Mouse (Mus musculus) thymus, postnatal 36 days (tissue): ENCODE data around the gene Trafd1.

Source experiments
- DNase-seq, 2 experiments: peaks; one replicate each; pipeline ENCODE4 v3.0.0; 2022; ENCODE audit warnings: mixed read lengths in 2 of 2

Gene Trafd1

GRCm38 (mm10) chr5:121384757-121385460, 523 bp downstream of the Trafd1 start:
- no peak for DNase-seq

DNA sequence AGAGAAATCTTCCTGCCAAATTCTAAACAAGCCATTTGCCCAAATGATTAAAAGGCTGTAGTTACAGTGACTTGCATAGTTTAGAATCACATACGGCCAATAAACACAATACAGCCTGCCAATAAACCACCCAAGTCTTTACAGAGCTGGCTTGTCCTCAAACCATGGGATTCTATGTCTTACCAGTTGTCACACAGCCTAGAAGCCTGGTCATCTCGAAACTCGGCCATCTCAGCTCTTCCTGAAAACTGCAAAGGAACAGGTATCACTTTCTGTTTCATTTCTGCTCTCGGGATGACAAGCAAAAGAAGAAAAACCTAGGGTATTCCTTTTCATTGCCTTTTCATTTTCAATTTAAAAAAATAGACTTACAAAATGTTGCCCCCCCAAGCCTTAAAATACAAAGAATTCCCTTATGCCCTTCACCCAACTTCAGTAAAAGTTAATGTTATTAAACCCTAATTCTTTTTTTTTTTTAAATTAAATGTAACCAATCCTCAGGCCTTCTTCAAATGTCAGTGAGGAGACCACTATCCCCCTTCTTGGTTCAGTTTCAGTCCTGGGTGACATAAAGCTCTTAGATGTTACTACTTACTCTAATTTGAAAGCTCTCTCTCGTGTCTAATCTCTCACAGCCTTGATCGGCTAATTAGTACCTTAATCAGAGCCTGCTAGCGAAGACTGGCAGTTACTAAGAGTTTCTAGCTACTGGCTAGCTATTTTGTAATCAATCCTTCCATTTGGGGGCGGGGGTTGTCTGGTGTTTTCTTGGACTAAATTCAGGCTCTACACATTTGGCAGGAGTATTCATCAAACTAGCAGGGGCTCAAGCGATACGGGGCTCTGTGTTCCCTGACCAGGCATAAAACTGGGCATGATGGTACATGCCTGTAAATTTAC, 1.3 kb downstream of the Trafd1 start:
- DNase-seq = no peak

DNA sequence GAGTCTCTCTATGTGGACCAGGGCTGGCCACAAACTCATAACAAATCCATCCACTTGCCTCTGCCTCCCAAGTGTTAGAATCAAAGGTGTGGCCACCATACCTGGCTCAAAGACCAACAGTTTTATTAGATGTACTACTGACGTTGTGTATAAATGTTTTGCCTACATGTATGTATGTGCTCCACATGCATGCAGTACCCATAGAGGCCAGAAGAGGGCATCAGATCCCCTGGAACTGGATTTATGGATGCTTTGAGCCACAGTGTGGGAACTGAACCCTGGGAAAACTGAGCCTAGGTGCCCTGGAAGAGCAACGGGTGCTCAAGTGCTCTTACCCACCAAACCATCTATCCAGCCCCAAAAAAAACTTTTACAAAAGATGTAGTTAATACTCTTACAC, 4.7 kb downstream of the Trafd1 start:
- no peak for DNase-seq

GRCm38 (mm10) chr5:121378678-121379256, 6.7 kb downstream of the Trafd1 start:
- DNase-seq = no peak

DNA sequence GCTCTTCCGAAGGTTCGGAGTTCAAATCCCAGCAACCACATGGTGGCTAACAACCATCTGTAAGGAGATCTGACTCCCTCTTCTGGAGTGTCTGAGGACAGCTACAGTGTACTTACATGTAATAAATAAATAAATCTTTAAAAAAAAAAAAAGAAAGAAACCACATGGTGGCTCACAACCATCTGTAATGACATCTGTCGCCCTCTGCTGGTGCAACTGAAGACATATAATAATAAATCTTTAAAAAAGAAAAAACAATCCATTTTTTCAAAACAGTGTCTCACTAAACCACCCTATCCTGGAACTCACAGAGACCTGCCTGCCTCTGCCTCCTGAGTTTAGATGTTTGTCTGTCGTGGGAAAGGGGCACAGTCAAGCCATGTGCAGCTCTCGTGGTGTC, 8.5 kb downstream of the Trafd1 start:
- DNase-seq = peak in 1 of 2 experiments; percentile 24

- no peak for DNase-seq
Measured at GRCm38 (mm10) chr5:121374790-121375189, 10.6 kb downstream of the Trafd1 start.

DNA sequence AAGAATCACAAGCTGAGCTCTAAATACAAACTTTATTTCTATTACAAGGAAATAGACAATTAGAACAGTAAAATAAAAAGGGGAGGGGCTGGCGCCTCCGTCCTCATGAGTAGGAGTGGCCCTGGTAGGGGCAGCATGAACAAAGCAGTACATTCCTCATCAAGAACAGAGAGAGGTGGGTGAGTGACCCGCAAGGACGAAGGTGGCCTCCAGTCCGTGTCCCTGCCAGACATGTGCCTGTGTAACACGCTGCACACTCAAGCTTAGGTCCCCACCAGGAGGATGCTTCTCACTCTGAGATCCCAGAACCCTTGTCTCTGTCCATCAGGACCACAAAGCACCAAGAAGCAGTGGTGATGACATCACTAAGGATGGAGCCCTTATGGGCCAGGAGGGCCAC, 13.7 kb downstream of the Trafd1 start:
- DNase-seq = no peak

DNA sequence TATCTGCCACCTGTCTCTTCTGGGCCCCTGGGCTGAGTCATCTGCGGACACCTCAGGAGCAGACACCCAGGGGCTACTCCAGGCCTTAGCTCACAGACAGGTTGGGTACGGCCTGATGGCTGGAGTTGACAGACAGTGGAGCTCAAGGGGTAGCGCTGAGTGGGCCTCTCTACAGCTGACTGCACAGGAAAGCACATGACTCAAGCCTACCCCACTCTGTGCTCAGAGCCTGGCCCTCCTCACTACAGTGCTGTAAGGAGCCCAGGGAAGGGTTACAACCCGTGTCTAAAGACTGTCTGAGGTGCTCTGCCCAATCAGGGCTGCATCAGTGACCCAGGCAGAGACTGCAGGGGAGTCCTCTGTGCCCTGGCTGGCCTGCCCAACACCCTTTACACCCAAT, 18.2 kb downstream of the Trafd1 start:
- DNase-seq = no peak

- DNase-seq = no peak
Measured at GRCm38 (mm10) chr5:121366449-121367225, 18.8 kb downstream of the Trafd1 start.

DNA sequence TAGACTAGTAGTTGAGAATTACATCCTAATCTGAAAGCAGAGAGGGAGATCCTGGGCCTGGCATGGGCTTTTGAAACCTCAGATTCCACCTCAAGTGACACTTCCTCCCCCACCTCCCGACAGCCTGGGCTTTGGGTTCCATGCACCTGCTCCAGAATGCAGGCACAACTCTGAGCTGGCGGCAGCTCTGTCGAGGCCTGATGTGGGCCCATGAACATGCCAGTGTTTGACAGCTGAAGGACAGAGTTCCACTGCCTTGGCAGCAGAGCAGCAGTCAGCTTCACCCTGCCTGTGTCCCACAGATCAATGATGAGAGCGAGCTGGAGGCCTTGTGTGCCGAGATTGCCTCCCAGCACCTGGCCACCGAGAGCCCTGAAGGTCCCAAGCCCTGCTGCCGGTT, 22.0 kb downstream of the Trafd1 start:
- DNase-seq = no peak

GRCm38 (mm10) chr5:121361696-121362095, 23.7 kb downstream of the Trafd1 start:
- DNase-seq = no peak

DNA sequence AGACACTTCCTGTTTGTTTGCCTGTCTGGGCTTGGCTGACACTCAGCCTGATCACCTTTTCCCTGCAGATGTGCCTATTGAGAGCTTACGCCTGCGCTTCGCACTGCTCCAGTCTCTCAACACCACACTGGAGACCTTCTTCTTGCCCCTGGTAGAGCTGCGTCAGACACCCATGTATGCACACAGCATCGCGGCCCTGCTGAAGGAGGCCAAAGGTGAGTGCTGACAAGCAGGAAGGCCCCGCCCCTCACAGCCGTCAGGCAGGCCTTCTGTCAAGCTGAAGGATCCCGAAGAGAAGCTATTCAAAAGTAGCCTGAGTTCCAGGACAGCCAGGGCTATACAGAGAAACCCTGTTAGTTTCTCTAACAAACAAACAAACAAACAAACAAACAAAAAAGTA, 26.2 kb downstream of the Trafd1 start:
- no peak for DNase-seq

DNA sequence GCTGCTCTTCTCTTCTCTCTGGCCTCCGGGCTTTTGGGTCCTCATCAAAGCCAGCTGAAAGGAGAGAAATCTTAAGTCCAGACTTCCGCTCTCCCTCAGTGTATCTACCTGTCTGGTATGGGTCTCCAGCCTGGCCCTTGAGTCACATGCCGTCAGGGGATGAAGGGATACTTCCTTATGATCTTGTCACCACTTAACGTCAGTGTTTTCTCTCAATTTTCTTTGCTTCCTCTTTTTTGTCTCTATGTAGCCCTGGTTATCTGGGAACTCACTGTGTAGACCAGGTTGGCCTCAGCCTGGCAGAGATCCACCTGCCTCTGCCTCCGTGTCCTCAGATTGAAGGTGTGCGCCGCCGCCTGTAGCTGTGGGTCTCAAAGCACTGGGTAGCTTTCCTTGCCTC, 41.4 kb downstream of the Trafd1 start:
- DNase-seq = no peak

DNA sequence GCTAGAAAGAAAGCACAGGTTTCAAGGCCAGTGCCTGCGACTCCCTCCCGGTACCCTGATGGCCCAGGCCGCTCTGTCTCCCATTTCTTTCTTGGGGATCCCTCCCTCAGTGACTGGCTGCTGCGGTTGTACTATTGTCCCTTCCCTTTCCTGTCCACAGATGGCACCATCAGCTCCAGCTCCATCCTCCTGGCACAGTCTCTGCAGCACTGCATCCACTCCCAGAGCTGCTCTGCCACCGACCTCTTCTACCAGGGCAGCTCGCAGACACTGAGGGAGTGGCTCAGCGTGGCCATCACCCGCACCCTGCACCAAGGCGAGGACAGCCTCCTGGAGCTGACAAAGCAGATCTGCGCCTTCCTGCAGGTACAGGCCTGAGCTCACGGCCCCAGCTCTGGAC, 42.9 kb downstream of the Trafd1 start:
- no peak for DNase-seq

DNA sequence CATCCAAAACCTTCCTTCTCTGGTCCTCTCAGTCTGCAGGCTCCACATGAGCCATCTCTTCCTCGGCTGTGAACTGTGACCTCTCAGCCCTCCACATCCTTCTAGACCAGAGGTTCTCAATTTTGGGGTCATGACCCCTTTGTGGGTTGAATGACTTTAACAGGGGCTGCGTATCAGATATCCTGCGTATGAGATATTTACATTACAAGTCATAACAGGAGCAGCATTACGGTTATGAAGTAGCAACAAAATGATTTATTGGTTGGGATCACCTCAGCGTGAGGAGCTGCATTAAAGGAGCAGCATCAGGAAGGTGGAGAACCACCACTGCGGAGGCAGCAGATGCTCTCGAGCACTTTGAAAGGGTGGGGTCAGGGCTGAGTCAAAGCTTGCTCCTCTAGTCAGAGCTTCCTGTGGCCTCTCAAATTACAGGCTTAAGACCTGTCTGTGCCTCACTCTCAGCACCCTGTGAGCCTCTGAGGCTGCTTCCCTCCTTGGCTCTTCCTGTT, 44.4 kb downstream of the Trafd1 start:
- peak in 1 of 2 experiments; percentile 7 for DNase-seq

- DNase-seq = no peak
Measured at GRCm38 (mm10) chr5:121339507-121340230, 45.8 kb downstream of the Trafd1 start.

DNA sequence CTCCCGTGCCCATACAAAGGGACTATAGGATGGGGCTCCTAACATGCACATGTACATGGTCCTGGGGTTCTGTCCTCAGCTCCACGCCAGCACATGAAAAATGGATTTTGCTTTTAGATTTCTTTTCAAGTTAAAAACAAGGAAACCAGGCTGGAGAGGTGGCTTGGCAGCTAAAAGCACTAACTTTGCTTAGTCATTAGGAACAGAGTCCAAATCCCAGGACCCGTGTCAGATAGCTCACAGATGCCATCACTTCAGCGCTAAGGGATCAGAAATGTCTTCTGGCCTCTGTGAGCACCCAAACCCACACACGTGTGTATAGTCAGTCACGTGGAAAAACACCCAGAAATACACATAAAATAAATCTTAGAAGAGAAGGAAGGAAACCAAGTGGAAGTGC, 48.7 kb downstream of the Trafd1 start:
- DNase-seq = no peak

DNA sequence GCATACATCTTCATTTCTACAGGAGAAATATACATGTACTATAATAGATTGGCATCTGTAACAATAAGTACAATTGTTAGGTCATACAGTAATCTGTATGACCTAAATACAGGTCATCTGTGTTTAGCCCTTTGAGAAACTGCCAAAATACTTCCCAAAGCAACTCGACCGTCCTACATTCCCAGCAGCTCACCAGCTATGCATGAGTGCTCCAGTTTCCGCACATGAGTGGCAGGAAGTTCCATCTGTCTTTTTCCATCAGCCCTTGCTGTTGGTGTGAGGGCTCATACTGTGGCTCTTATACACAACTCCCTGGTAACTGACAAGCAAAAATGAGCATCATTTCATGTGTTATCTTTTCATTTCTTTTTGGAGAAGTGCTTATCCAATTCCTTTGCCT, 49.4 kb downstream of the Trafd1 start:
- no peak for DNase-seq

DNA sequence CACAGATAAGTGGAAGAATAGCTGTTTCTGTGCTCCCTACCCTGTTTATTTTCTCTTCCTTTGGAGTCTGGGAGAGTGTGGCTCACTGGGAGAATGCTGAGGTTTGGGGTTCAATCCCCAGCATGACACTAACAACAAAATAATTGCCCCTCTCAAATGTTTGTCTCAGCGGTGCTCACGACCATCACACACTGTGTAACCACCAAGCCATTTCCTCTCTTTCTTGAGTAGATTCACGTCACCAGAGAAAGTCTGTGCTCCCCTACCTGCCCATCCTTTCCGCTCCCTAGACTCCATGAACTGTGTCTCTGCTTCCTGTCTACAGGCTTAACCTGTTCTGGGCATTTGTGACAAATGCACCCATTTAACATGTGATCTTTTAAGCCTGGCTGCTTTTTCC, 50.0 kb downstream of the Trafd1 start:
- no peak for DNase-seq

DNA sequence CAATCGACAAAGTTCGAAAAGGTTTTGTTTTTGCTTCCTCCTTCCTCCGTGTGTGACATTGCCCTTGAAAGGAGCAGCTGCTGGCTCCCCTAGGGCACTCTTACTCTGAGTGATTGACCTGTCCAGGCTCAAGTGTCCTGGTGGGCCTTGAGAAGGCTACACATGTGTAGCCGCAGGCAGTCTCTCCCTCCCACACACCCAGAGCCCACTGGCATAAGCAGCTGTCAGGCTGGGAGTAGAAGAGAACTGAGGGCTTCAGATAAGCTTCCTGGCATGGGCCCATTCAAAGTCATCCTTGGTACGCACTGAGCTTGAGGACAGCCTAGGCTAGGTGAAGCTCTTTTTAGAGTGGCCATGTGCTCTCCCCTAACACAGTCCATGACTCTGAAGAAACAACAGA, 51.0 kb downstream of the Trafd1 start:
- DNase-seq = no peak

- DNase-seq = no peak
Measured at GRCm38 (mm10) chr5:121333976-121334375, 51.5 kb downstream of the Trafd1 start.

DNA sequence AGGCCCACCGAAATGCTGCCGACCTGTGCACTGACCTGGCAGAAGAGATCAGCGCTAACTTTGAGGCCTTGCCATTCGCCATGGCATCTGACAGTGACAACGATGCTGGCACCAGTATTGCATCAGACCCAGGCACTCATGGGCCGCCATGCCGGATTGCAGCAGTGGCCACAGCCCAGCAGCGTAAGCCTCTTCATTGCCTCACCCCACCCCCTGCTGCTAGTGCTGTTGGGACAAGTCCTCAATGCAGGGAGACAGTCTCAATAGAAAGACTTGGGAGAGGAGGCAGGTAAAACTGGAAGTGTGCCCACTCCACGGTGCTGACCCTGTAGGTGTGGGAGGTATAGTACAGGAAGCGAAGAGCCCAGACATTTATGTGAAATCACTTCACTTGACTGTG, 53.7 kb downstream of the Trafd1 start:
- DNase-seq = no peak
